Mouse (Mus musculus) left cerebral cortex, postnatal 36 days (tissue): ENCODE measurements at regions not wholly inside any gene's neighbourhood (a gene's known extent, or its start where the extent isn't known, plus 50 kb on each side); places are given as distances from the start of the nearest gene placed in this dataset.
"Not testable (repeated sequence)": the region's sequence is repeated elsewhere in the genome, so short reads cannot be mapped to it uniquely, and the experiment has no call there.

Experiments
- DNase-seq, 2 experiments: peaks; one replicate each; pipeline ENCODE4 v3.0.0; 2021 to 2022; ENCODE audit warnings: low spot score in 2 of 2, mixed read lengths in 1 of 2
- intact Hi-C: fragments of 180-260 bp; cut with DNase I; formaldehyde crosslinking; loops from one replicate; pipeline ENCODE4 v1.15.1; 2025

DNA sequence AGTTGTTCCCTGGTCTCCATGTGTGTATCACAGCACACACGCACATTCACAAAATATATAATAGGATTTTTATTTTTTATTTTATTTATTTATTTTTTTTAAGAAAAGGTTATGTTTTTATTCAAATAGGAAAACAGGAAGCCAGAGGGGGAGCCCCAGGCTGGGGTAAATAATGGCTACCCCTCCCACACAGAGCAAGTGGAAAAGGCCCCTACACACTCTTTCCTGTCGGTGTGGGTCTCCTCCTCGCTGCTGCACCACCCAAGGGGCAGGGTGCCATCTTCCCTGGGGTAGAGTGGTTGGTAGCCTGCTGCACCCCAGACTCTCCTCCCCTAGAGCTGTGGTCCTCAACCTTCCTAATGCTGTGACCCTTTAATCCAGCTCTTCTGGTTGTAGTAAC is 181.6 kb downstream of the Katnal1 start:
- no peak for DNase-seq
- intact Hi-C loops, result no loop called here

DNA sequence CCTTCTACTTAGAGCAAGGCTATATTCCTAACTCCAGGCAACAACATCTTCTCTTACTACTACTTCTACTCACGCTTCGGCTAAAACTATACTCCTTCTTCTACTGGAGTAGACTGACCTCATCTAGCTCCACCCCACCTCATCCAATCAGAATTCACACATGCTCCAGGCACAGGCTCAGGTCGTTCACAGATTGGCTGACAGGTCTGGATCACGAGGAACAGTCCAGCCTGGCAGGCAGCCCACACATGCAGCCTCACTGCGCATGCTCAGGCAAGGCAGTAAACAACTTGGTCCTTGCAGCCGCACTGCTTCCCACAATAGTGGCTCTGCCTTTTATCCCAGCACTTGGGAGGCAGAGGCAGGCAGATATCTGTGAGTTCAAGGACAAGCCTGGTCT is 182.4 kb downstream of the Katnal1 start:
- DNase-seq, result peak in 1 of 2 experiments; percentile 24
- intact Hi-C loops, result not testable (repeated sequence)

DNA sequence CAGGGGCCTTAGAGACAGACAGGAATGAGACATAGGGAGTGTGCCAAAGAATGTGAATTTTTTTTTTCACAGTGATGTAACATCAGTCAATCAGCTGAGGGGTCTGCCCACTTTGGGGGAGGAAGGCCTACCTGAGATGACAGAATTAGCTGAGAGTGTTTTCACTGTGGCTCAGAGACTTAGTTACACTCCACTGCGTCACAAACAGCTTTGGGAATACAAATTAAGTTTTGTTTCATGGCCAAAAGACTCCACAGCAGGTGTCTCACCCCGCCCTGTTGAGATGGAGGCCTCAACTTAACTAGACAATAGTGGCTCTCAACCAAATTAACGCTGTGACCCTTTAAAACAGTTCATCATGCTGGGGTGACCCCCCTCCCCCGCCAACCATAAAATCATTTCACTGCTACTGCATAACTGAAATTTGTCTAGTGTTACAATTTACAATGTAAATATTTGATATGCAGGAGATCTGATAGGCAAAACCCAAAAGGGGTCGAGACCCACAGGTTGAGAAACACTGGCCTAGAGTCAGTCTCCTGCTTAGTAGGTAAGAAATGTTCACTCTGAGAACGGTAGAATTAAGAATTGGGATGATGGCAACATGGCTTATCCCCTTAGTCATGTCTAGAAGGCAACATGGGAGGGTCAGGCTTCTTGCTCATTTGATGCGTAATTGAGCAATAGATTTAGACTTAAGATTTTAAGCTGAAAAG is 184.3 kb downstream of the Katnal1 start:
- DNase-seq, result no peak
- intact Hi-C loops, result no loop called here

DNA sequence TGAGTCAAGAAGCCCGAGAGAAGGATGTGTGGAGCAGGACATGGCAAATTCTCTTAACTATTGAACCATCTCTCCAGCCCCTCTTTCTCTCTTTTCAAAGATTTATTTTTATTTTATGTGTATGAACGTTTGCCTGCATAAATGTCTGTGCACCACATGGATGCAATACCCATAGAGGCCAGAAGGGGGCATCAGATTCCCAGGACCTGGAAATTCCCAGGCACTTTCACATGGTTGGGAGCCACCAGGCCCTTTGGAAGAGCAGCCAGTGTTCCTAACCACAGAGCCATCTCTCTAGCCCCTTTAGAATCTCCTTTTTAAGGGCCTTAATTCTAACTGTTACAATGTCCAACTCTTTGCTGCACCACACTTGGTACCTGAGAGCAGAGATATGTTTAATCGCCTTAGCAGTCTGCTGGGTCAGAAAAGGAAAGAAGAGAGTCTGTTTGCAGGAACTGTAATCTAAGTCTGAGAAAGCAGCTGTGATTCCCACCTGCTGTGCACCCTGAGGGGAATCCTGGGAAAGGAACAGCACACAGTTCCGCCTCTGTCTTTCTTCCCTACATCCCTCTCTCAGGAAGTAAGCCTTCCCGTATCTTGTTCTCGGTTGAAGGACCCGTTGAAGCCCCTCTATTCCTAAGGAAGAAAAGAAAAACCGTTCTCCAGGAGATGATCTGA is 186.8 kb downstream of the Katnal1 start:
- DNase-seq, result no peak
- intact Hi-C loops, result no loop called here

DNA sequence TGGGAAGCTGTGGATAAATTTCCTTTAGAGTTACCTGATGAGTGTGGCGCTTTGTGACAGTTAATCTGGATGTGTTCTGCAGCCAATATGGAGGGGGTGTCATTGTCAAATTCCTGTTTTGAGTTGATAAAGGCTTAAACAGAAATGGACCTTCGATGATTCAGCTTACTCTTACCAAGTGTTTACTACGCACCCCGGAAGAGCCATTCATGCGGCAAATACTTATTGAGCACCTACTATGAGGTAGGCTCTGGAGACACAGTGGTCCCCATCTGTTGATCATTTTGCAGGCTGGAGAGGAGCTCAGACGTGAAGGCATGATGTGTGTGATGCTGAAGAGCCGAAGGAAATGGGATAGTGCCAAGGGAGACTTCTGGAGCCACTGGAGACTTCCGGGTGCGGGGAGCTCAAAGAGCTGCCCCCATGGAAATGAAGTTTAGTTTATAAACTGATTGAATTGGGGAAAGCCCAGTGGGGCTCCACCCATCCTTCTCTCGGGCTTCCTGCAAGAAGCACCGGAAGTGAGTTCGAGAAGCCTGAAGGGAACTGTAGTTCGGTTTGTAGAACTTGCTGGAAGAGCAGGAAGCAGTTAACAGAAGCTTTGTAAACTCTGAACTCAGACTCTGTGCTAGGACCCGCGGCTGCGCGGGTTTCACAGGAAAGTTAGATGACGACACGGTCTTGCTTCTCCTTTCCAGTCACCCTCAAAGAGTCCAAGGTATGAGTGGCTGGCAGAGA is 187.7 kb downstream of the Katnal1 start:
- no peak for DNase-seq
- intact Hi-C loops, result no loop called here

DNA sequence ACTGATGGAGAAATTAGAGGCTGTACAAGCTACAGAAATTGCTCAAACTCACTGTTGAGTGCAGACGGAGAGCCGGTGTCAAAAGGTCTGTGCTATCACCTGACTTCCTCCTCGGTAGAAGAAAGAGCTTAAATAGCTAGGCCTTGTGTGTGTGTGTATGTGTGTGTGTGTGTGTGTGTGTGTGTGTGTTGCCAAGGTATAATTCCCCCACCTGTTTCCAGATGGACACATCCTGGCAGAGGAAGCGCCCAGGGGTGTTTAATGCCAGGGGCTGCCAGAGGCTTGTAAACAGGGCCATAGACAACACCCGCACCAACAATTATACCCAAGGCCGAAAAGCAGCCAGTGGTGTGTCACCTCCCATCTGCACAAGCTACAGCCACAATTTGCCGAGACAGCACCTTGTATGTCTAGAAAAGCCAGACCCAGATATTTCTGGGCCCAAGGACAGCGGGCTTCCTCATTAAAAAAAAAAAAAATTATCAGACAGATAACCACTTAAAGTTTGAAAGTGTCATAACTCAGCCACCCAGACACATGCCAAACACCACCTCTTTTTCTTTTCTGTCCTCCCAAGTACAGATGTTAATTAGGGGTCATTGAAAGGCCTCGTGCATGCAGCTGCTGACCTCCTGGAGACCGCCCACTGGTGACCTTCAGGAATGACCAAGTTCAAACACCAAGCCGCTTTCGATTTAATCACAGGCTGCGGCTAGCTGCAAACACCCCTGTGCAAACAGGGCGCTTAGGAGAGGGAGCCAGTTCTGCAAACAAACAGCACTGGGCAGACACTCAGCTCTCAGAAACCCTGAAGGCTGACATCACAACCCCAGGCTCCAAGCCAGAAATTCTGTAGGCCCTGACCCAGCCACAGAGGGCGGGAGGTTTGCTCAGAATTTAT is 188.0 kb upstream of the Ubl3 start:
- no peak for DNase-seq

DNA sequence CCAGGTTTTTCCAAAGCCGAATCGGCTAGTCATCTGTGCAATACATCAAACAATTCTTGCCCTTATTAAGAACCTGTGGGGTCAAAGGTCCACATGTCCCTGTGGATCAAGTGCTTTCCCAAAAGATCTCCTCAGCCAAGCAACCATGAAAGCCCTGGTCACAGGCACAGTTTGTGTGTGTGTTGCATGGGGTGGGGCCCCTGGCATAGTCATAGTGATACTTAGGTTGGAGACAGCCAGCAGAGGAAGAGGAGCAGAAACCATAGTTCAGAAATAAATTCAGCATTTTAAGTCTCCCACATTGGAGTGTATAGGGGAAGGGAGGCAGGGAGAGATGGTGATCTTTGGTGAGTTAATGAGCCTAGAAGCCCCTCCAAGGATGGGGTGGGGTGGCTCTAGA is 187.1 kb upstream of the Ubl3 start:
- no peak for DNase-seq
- intact Hi-C loops, result no loop called here

More for the DNA sequence above, 188.0 kb upstream of the Ubl3 start:
- intact Hi-C loops, result no loop called here

DNA sequence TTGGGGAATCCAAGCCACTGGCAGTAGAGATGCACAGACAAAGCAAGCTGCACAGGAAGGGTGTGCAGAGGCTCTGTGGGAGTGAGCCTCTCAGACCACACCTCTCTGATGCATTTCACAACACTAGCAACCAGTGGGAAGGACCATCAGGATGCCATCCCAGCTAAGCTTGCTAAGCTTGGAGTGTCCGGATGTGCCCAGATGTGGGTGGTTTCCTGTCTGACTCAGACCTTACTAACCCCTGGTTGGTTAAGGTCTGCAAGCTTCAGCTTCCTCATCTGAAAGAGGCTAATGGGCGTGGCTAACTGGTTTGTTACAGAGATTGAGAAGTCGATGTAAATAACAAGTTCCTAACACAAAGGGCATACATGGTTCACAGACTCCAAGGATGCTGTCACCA is 186.6 kb upstream of the Ubl3 start:
- DNase-seq, result no peak
- intact Hi-C loops, result no loop called here

DNA sequence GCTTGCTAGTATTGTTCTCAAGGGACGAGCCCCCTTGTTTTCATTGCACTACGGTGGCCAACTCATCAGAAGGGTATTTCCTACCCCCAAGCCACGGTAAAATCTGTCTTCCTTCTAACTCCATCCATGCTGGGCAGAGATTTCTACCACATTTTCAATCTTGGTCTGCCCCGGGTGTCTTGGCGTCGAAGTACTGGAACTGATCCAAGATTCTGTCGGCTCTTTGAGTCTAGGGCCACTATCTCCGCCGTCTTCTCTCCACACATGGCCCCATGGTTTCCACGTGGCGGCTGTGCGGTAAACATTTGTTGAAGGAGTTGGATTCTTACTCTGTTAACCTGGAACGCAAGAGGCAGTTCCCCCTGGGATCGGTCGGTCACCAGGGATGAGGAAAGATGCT is 177.0 kb upstream of the Ubl3 start:
- DNase-seq, result no peak
- intact Hi-C loops, result no loop called here

DNA sequence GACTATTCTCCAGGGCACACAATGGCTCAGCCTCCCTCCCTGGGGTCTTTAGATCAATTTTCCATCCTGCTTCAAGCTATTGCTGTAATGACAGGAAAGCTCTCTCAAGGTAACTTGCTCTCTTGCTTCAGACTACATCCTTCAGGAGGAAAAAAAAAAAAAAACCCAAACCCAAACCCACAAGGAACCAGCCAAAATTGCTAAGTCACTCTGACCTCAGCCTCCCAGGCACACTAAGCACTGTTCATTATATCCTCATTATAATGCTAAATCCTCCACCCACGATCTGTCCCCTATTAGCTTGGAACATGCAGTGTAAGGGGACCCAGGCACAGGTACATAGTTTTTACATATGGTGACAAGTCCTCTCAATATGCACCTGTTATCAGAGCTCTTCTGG is 175.9 kb upstream of the Ubl3 start:
- intact Hi-C loops, result no loop called here
- DNase-seq, result no peak

DNA sequence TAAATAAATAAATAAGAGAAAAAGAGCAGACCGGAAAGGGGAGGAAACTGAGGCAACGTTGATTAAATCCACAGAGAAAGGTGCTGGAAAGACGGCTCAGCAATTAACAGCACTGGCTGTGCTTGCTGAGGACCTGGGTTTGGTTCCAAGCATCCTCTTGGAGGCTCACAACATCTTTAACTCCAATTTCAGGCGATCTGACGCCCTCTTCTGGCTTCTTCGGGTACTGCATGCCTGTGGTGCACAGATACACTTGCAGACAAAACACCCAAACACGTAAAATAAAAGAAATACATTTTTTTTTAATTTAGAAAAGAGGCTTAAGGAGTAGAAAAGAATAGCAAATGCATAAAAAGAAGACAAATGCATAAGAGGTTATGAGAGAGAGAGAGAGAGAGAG is 173.9 kb upstream of the Ubl3 start:
- DNase-seq, result no peak
- intact Hi-C loops, result no loop called here

DNA sequence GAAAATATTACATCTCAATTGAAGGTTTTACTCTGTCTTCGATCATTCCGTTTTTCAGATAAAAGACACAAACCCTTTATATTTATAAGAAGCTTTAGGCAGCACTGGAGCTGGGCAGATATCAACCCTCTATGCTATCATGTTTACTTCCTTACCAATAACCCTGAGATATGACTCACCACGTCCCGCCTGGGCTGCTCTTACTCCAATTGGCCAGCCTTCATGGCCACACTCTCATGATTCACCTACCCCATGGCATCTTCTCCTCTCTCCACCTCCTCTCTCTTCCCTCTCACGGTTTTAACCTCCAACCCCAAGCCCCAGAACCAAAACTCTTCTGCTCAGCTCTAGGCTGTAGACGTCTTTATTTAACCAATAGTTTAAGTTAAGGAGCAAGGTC is 171.9 kb upstream of the Ubl3 start:
- intact Hi-C loops, result no loop called here
- DNase-seq, result no peak

DNA sequence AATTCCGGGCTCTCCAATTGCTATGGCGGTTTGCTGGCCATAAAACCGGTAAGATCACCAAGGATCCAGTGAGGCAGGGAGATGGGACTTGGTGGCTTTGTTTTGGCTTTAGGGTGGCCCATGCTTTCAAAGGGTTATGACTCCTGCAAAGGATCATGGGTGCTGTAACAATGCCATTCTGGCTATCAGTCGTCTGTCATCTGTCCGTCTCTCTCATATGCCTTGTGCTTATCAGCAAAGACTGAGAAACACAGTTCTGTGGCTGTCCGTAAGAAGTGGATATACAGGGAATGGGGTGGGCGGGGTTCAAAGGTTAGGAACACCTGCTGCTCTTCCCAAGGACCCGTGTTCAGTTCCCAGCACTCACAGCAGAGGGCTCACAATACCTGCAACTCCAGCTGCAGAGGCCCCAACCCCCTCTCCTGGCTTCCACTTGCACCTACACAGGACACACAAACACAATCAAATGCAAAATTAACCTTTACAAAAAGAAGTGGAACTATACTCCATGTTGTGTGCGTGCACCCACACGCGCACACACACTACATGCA is 171.2 kb upstream of the Ubl3 start:
- intact Hi-C loops, result no loop called here

DNA sequence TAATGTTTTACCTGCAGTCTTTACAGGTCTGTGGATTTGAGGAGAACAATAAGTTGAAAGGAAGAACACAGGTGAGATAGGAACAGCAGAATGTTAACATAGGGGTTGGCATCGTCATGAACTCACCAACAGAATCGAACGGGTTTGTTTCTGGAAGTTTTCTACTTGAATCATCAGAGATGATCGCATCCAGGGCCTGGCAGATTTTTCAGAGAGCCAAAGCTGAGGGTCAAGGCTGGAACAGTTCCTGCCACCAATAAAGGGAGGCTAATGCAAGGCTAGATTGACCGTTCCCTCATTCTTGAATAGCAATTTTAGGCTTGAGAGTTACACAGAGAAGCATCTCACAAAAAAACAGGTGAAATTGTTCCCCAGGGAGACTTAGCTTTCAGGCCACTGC is 168.0 kb upstream of the Ubl3 start:
- intact Hi-C loops, result no loop called here
- no peak for DNase-seq

More for the DNA sequence above, 171.2 kb upstream of the Ubl3 start:
- DNase-seq, result no peak

DNA sequence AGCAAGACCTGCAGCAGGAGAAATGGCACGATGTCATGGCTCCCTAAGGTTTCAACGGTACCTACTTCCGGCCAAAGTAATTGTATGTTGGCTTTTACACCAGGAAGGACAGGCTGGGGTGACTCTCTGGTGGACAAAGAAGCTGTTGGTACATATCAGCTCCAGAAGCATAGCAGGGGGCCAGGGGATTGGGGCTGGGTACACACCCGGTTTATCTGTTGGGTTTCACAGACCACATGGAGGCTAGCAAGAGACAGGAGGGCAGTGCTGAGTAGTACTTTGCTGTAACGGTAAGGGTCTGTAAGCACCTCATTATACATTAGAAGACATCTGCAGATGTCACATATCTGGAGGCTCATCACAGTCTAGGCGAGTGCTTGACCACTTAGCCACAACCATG is 164.0 kb upstream of the Ubl3 start:
- intact Hi-C loops, result no loop called here
- DNase-seq, result no peak

DNA sequence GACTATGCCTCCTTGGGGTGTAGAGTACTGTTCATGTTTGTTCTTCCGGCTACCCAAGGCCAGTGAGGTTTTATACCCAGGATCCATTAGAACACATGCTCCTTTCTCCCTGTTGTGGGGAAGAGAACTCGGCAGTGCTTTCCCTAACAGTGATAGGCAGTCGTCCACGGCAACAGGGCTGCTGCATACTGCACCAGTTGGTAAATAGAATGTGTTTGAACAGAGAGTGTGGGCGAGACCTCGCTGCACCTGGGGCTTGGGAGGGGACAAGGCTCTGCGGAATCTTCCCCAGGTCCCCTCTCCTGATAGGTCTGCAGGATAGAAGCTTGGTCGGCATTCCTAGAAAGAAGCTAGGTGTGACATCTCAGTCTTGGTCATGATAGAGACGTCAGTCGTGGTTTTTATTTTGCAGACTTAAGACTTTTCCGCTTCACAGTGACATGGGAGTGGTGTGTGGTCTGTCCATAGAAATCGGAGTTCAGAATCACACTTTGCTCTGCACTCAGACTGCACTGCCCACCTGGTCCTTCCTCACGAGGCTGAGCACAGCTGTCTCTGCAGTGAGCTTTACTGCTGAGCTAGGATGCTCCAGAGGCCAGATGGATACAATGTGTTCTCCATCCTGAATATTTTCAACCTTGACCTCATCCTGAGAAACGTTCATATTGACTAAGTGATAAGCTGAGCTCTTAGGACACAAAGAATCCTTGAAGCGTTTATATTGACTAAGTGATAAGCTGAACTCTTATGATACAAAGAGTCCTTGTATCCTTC is 162.8 kb upstream of the Ubl3 start:
- DNase-seq, result no peak
- intact Hi-C loops, result no loop called here

DNA sequence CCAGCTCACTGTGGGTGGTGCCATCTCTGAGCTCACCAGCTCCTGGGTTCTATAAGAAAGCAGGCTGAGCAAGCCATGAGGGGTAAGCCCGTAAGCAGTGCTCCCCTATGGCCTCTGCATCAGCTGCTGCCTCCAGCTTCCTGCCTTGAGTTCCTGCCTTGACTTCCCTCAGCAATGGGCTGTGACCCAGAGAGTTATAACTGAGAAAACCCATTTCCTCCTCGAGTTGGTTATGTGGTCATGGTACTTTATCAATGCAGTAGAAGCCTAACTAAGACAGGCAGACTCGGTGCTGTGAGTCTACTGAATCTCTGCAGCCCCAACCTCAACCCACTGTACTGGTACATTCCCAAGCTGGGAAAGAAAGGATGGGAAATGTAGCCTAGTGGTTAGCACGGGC is 162.2 kb upstream of the Ubl3 start:
- intact Hi-C loops, result no loop called here
- no peak for DNase-seq

DNA sequence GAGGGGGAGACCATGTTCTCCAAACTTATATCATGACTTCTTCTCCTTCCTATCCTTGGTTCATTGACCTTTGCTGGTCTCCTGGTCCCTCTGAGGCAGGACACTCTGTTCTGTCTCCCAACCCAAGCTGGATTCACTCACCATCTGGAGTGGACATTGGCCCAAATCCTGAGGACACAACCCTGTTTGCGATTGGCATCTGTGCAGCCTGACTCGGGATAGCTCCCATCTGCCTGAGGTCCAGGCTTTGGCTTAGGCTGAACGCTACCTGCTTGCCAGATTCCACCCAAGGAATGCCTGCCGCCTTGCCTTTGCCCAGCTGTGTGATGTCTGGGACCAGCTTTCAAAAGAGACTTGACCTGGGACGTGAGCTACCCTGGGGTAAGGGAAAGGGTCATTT is 161.2 kb upstream of the Ubl3 start:
- intact Hi-C loops, result no loop called here

DNA sequence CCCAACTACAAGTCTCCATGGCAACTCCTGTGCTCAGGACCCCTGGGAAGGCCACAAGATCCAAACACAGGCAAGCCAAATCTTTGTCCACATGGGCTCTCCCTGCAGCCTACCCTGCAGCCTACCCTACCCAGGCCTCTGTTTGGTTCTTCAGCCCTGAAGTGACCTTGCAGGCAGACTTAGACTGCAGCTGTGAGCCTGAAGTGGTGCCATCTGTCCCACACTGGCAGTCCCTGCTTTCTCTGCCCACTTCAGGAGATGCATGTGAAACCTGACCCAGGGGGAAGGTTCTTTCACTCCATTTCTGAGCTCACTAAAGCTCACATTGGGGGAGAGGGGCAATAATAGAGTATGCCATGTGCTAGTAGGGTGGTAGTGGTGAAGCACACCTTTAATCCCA is 160.4 kb upstream of the Ubl3 start:
- intact Hi-C loops, result no loop called here
- no peak for DNase-seq

More for the DNA sequence above, 161.2 kb upstream of the Ubl3 start:
- DNase-seq, result no peak
